Mouse (Mus musculus) heart, postnatal 36 days (tissue): ENCODE data around the gene Shisa9. TPM values are rescaled to one million over a fixed set of nuclear protein-coding genes. Genes with fewer than 3 reads are reported as not detected.

Experiments
- DNase-seq, 2 experiments: peaks; one replicate each; pipeline ENCODE4 v3.0.0; 2021 to 2022
- intact Hi-C: fragments of 180-260 bp; cut with DNase I; formaldehyde crosslinking; loops from one replicate; pipeline ENCODE4 v1.15.1; 2025
- total RNA-seq, 2 experiments: library from RNA; stranded (reverse); gene quantifications; 2 replicates each; pipeline ENCODE4 v1.2.3; 2021

The Shisa9 gene
- total RNA-seq, 2 experiments from 2014 or later: not detected

DNA sequence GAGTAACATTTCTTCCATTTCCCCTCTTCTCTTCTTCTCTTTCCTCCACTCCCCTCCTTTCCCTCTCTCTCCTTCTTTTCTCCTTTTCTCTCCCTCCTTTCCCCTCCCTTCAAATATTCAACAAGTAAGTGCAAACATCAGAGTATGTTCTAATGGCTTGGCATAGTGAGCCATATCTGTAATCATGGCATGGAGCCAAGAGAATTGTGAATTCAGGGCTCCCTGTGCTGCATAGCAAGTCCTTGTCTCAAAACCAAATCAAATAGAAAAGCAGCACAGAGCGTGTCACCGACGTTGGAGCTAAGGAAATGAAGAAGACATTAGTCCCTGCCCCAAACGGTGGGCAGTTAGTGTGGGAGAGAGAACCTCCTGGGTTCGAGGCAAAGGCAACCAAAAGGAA lies 316.6 kb downstream of the Shisa9 start:
- intact Hi-C loops: loop anchor here (5.0 kb wide), 1 partner anchor 62 kb away; no protein-coding TSS in a partner anchor
- DNase-seq: no peak

DNA sequence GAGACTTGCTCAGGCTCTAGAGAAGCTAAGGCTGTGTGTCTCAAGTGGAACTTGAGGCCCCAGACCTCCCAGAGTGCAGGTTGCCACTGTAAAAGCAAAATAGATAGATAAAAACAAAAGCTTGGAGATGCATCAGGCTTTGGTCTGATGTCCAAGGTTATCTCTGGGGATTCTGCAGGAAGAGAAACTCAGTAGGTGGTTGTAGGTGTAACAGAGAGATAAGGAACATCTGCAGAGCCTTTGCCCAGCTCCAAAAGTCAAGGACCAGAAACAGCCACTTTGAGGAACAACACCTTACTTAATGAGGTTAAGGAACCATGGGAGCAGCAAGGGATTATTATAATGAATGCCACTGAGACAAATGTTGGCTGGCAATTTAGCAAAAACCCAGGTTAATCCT lies 319.5 kb downstream of the Shisa9 start:
- no peak for DNase-seq
- intact Hi-C loops: loop anchor here (5.0 kb wide), 1 partner anchor 59 kb away; no protein-coding TSS in a partner anchor

DNA sequence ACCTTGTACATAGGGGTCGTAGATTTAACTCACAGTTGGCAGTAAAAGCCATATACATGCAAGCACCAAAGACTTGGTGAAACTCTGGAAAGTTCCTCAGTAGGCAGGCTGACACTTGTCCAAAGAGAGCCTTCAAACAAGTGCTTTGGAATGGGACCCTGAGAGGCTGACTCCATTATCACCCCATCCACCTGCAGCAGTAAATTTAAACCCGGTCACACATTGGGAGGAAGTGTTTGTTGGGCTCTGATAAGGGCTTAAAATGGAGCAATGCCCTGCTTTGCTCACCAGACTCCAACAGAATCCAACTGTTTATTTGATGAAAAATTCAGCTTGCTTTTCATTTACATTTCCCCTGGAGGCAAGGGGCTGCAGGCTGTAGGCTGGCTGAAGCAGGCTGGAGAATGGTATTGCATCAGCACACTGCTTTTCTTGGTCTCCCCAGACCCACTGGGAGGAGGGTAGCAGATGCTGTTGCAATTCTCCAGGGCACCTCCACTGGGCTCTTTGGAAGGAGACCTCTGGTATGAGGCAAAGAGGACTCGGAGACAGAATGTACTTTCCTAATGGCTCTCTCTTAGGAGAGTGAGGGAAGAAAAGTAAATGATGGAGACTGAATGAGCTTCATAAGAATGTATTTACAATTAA lies 323.5 kb downstream of the Shisa9 start:
- no peak for DNase-seq
- intact Hi-C loops: no loop called here

DNA sequence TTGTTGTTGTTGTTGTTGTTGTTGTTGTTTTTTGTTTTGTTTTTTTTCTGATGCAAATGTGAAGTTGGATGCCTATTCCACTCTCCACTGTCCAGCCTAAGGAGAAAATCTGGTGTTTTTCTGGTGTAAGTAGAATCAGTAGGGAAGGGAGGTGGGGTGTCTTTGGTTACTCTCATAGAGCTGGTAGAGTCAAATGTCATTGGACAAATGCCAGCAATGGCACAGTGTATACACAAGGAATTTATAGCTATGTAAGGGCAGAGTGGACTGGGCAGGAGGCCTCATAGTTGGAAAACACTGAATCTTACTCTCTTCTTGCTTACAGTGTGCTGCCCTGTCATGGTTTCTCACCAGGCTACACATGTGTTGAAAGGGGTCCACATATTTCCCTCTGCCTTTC lies 325.9 kb downstream of the Shisa9 start:
- intact Hi-C loops: no loop called here
- DNase-seq: no peak

DNA sequence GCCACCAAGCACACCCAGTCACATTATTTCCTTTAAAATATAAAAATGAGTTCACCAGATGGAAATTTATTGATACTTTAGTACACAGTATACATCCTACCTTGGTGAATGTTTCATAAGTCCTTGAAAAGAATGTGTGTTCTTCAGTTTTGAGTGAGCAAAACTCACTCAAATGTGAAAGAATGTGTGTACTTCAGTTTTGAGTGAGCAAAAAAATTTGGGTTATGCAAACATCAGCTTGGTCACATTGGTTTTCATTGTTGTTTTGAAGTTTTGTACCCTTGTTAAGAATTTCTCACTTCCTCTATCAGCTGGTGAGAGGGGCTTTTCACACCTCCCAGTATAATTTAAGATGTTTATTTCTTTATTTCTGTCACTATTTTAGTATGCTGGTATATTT lies 331.7 kb downstream of the Shisa9 start:
- no peak for DNase-seq

More for the DNA sequence above, 331.7 kb downstream of the Shisa9 start:
- intact Hi-C loops: no loop called here

Other genes with a start within 250 kb of the Shisa9 start
- gene Cpped1, start 74.7 kb upstream of the Shisa9 start, total RNA-seq: 10 to 100 TPM; 53.7 to 55.6 TPM